Mouse (Mus musculus): Measurements from ENCODE around the gene Fgfr3. TPM values are rescaled to one million over a fixed set of nuclear protein-coding genes. Genes with fewer than 3 reads are reported as not detected.

The Fgfr3 gene
- polyA plus RNA-seq, 1 experiment = 0.68 TPM

- Histone ChIP-seq H3K4me1 (peaks cover 76% of the 10 kb centered on the region), H3K9me3 (0 out of 2 replicates have a peak, but pooled peaks cover 5% of the 10 kb centered on the region), H3K4me3 (replicated peaks) (no peak overlapping the region), H3K27me3 (replicated peaks) (peaks cover 80% of the 10 kb centered on the region), H3K36me3 (replicated peaks; ENCODE audit: low read length) (no peaks in the 10 kb centered on the region)
- no peak for TF ChIP-seq GATA1 (IDR thresholded peaks at IDR 0.05; ENCODE audit: borderline replicate concordance, low read length)
- no peak for TF ChIP-seq FLI1 (IDR thresholded peaks at IDR 0.05; ENCODE audit: low read length)
Observed at GRCm38 (mm10) chr5:33687142-33687541, 34.3 kb upstream of the Fgfr3 start.

- Histone ChIP-seq H3K36me3 (replicated peaks; ENCODE audit: low read length) (no peaks in the 10 kb centered on the region), H3K4me3 (replicated peaks) (no peak overlapping the region), H3K4me1 (peaks cover 70% of the 10 kb centered on the region), H3K27me3 (replicated peaks) (peaks cover 93% of the 10 kb centered on the region), H3K9me3 (no peaks in the 10 kb centered on the region)
- TF ChIP-seq FLI1 (IDR thresholded peaks at IDR 0.05; ENCODE audit: low read length) (no peak), GATA1 (IDR thresholded peaks at IDR 0.05; ENCODE audit: borderline replicate concordance, low read length) (no peak)
Observed at GRCm38 (mm10) chr5:33688278-33689220, 32.9 kb upstream of the Fgfr3 start.

- Histone ChIP-seq H3K36me3 (replicated peaks; ENCODE audit: low read length) (no peaks in the 10 kb centered on the region), H3K4me3 (replicated peaks) (no peak overlapping the region), H3K4me1 (peaks cover 62% of the 10 kb centered on the region), H3K27me3 (replicated peaks) (peaks cover 95% of the 10 kb centered on the region), H3K9me3 (no peaks in the 10 kb centered on the region)
- TF ChIP-seq FLI1 (IDR thresholded peaks at IDR 0.05; ENCODE audit: low read length) (no peak), GATA1 (IDR thresholded peaks at IDR 0.05; ENCODE audit: borderline replicate concordance, low read length) (no peak)
Observed at GRCm38 (mm10) chr5:33689221-33689844, 32.1 kb upstream of the Fgfr3 start.

GRCm38 (mm10) chr5:33689852-33690645 is 31.4 kb upstream of the Fgfr3 start:
- Histone ChIP-seq H3K36me3 (replicated peaks; ENCODE audit: low read length) (no peaks in the 10 kb centered on the region), H3K27me3 (replicated peaks) (peaks cover 95% of the 10 kb centered on the region), H3K9me3 (no peaks in the 10 kb centered on the region), H3K4me1 (peaks cover 60% of the 10 kb centered on the region), H3K4me3 (replicated peaks) (no peak overlapping the region)
- TF ChIP-seq FLI1 (IDR thresholded peaks at IDR 0.05; ENCODE audit: low read length) (no peak), GATA1 (IDR thresholded peaks at IDR 0.05; ENCODE audit: borderline replicate concordance, low read length) (no peak)

GRCm38 (mm10) chr5:33692393-33692792 is 29.1 kb upstream of the Fgfr3 start:
- Histone ChIP-seq H3K4me1 (peaks cover 63% of the 10 kb centered on the region), H3K9me3 (no peaks in the 10 kb centered on the region), H3K36me3 (replicated peaks; ENCODE audit: low read length) (no peaks in the 10 kb centered on the region), H3K27me3 (replicated peaks) (peaks cover 94% of the 10 kb centered on the region), H3K4me3 (replicated peaks) (no peak overlapping the region)
- TF ChIP-seq GATA1 (IDR thresholded peaks at IDR 0.05; ENCODE audit: borderline replicate concordance, low read length) (no peak), FLI1 (IDR thresholded peaks at IDR 0.05; ENCODE audit: low read length) (no peak)

- no peak overlapping the region for H3K4me3 ChIP-seq (replicated peaks)
- no peaks in the 10 kb centered on the region for H3K36me3 ChIP-seq (replicated peaks; ENCODE audit: low read length)
- TF ChIP-seq FLI1 (IDR thresholded peaks at IDR 0.05; ENCODE audit: low read length) (no peak), GATA1 (IDR thresholded peaks at IDR 0.05; ENCODE audit: borderline replicate concordance, low read length) (no peak)
- peaks cover 89% of the 10 kb centered on the region for H3K27me3 ChIP-seq (replicated peaks)
- peaks cover 66% of the 10 kb centered on the region for H3K4me1 ChIP-seq
- no peaks in the 10 kb centered on the region for H3K9me3 ChIP-seq
Observed at GRCm38 (mm10) chr5:33694461-33694847, 27.0 kb upstream of the Fgfr3 start.

- TF ChIP-seq GATA1 (IDR thresholded peaks at IDR 0.05; ENCODE audit: borderline replicate concordance, low read length) (no peak), FLI1 (IDR thresholded peaks at IDR 0.05; ENCODE audit: low read length) (no peak)
- H3K4me1 ChIP-seq = peaks cover 68% of the 10 kb centered on the region
- H3K27me3 ChIP-seq (replicated peaks) = peaks cover 89% of the 10 kb centered on the region
- H3K36me3 ChIP-seq (replicated peaks; ENCODE audit: low read length) = no peaks in the 10 kb centered on the region
- peak overlapping the region; percentile 81 for H3K4me3 ChIP-seq (replicated peaks)
- no peaks in the 10 kb centered on the region for H3K9me3 ChIP-seq
Observed at GRCm38 (mm10) chr5:33694848-33695717, 26.4 kb upstream of the Fgfr3 start.

GRCm38 (mm10) chr5:33695718-33696121 is 25.8 kb upstream of the Fgfr3 start:
- TF ChIP-seq GATA1 (IDR thresholded peaks at IDR 0.05; ENCODE audit: borderline replicate concordance, low read length) = no peak
- no peak for TF ChIP-seq FLI1 (IDR thresholded peaks at IDR 0.05; ENCODE audit: low read length)
- Histone ChIP-seq H3K4me3 (replicated peaks) (peak overlapping the region; percentile 81), H3K4me1 (peaks cover 70% of the 10 kb centered on the region), H3K9me3 (no peaks in the 10 kb centered on the region), H3K36me3 (replicated peaks; ENCODE audit: low read length) (no peaks in the 10 kb centered on the region), H3K27me3 (replicated peaks) (peaks cover 89% of the 10 kb centered on the region)

GRCm38 (mm10) chr5:33696430-33696829 is 25.0 kb upstream of the Fgfr3 start:
- Histone ChIP-seq H3K4me3 (replicated peaks) (no peak overlapping the region), H3K27me3 (replicated peaks) (peaks cover 91% of the 10 kb centered on the region), H3K36me3 (replicated peaks; ENCODE audit: low read length) (no peaks in the 10 kb centered on the region), H3K4me1 (peaks cover 76% of the 10 kb centered on the region), H3K9me3 (no peaks in the 10 kb centered on the region)
- TF ChIP-seq FLI1 (IDR thresholded peaks at IDR 0.05; ENCODE audit: low read length) (no peak), GATA1 (IDR thresholded peaks at IDR 0.05; ENCODE audit: borderline replicate concordance, low read length) (no peak)

All from megakaryocyte, embryonic 14.5 days (primary cell).